Mouse (Mus musculus) granulocyte monocyte progenitor cell, adult 5-6 weeks (primary cell): ENCODE results near the gene Cyp4f18. TPM values are rescaled to one million over a fixed set of nuclear protein-coding genes. Genes with fewer than 3 reads are reported as not detected.
"Not testable (repeated sequence)": the region's sequence is repeated elsewhere in the genome, so short reads cannot be mapped to it uniquely, and the experiment has no call there.

Experiments
- ATAC-seq: replicated peaks from 2 replicates; pipeline ENCODE4 v1.8.0; 2016; ENCODE audit warnings: mild to moderate bottlenecking, moderate TSS enrichment, inconsistent platforms; ENCODE audit not compliant: poor library complexity, severe bottlenecking
- total RNA-seq, 2 experiments: library from RNA; stranded (forward) in 1 of 2; stranded (reverse) in 1 of 2; fragments of 200-712, 200-1000 nt in 1 of 2; fragments of >200 nt in 1 of 2; fragmentation: Nextera tagmentation in 1 of 2; gene quantifications; 2 replicates each; pipeline ENCODE4 v1.2.3; 2014 to 2017

The Cyp4f18 gene
- total RNA-seq, 2 experiments from 2014 or later, result 6.5 to 15.8 TPM

GRCm38 (mm10) chr8:71981456-71981855 lies 28.0 kb downstream of the Cyp4f18 start:
- no peak for ATAC-seq

GRCm38 (mm10) chr8:71981032-71981431 lies 28.4 kb downstream of the Cyp4f18 start:
- peak; percentile 71 for ATAC-seq

DNA sequence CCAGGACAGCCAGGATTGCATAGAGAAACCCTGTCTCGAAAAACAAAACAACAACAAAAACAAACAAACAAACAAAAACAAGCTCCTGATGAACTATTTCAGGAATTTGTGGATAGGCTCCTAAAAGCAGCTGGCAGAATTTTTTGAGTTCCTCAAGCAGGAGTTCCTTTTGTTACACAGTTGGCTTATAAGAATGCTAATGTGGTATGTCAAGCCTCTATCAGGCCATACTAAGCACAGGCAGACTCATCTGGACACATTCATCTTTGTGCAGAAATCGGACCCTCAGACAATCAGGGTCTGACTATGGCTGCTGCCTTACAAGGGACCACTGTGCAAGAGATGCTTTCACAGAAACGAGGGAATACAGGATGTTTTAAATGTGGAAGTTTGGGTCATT lies 35.2 kb downstream of the Cyp4f18 start:
- ATAC-seq, result no peak

DNA sequence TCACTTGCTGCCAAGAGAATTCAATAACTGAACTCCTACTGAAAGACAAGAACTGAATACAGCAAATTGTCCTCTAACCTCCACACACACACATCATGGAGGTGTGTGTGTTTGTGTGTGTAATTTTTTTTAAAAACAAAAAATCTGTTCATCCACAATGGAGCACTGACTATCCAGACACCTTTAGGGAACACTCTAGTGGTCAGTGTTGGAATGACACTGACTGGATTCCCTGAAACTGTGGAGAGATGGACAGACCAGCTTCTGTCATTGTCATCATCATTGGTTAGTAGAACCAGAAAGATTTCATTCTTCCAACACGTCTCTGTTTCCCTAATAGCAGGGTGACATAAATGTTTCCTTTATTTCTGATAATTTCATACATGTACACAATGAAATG lies 37.5 kb downstream of the Cyp4f18 start:
- ATAC-seq, result no peak; the same call in 1 of the 2 replicates

DNA sequence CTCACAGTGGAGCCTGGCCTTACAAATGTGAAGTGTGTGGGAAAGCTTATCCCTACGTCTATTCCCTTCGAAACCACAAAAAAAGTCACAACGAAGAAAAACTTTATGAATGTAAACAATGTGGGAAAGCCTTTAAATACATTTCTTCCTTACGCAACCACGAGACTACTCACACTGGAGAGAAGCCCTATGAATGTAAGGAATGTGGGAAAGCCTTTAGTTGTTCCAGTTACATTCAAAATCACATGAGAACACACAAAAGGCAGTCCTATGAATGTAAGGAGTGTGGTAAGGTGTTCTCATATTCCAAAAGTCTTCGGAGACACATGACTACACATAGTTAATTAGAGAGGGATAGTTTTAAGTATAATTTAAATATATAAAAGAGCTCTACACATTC lies 40.8 kb downstream of the Cyp4f18 start:
- ATAC-seq, result no peak

GRCm38 (mm10) chr8:71968100-71968499 lies 41.3 kb downstream of the Cyp4f18 start:
- ATAC-seq, result no peak

- no peak for ATAC-seq
Observed at GRCm38 (mm10) chr8:71967261-71967660, 42.2 kb downstream of the Cyp4f18 start.

GRCm38 (mm10) chr8:71966411-71966810 lies 43.0 kb downstream of the Cyp4f18 start:
- ATAC-seq, result no peak

- no peak for ATAC-seq
Observed at GRCm38 (mm10) chr8:71965166-71965565, 44.3 kb downstream of the Cyp4f18 start.

DNA sequence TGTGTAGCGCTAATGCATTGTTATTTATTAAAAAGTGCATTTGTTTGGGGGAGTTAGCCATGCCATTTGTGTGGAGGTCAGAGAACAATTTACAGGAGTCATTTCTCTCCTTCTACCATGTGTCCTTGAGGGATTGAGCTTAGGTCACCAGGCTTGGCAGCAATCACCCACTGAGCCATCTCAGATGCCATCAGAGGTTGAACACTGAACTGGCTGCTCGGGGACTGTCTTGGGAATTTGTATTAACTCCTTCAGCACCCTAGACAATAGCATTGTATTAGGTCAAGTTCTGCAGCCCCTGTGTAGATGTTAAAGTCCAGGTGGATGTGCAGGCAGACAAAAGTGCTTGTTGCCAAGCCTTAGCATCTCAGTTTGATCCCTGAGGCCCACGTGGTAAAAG lies 45.4 kb downstream of the Cyp4f18 start:
- no peak for ATAC-seq

GRCm38 (mm10) chr8:71961796-71962195 lies 47.6 kb downstream of the Cyp4f18 start:
- no peak for ATAC-seq

DNA sequence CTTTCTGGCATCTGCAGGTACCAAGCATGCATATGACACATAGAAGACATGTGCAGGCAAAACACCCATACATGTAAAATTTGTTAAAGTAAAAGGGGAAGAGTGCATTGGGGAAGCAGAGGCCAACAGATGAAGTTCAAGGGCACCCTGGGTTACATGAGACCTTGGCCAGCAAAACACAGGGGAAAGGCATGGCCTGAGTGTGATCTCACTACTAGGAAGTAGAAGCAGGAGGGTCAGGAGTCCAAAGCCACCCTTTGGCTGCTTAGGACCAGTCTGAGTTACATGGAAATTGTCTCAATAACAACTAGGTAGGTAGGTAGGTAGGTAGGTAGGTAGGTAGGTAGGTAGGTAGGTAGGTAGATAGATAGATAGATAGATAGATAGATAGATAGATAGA lies 48.9 kb downstream of the Cyp4f18 start:
- ATAC-seq, result no peak

DNA sequence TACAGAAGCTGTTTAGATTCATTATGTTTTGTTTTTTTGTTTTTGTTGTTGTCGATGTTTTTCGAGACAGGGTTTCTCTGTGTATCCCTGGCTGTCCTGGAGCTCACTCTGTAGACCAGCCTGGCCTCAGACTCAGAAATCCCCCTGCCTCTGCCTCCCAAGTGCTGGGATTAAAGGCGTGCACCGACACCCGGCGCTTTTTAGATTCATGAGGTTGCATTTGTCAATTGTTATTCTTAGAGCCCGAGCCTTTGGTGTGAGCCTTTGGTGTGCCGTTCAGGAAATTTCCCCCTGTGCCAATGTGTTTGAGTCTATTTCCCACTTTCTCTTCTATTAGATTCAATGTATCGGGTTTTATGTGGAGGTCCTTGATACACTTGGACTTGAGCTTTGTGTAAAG lies 54.8 kb downstream of the Cyp4f18 start:
- no peak for ATAC-seq

DNA sequence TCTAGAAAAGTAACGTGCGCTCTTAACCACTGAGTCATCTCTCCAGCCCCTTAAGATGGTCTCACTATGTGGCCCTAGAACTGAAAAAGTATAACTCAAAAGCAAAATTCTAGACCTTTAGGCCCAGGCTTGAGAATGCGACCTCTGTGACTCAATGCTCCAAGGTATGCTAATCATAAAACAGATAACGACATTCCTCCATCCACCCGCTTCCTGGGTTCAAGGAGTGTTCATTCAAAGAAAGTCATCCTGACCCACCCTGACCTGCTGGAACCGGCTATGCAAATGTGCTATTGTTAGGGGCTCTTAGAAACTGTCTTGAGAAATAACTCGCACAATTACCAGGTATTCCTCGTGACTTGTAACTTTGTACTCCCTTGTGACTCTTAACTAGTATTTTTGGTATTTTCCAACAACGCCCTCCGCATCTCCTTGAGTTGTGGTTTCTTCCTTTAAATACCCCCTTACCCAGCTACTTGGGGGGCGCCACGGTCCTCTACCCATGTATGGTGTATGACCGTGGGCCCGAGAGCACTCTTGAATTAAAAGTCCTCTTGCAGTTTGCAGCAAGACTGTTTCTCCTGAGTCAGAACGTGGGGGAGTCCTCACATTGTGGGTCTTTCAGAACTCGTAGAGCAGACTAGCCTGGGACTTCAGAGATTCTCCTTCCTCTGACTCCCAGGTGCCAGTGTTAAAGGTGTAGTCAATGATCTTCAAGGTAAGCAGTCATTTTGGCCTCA lies 56.3 kb downstream of the Cyp4f18 start:
- ATAC-seq, result not testable (repeated sequence)

DNA sequence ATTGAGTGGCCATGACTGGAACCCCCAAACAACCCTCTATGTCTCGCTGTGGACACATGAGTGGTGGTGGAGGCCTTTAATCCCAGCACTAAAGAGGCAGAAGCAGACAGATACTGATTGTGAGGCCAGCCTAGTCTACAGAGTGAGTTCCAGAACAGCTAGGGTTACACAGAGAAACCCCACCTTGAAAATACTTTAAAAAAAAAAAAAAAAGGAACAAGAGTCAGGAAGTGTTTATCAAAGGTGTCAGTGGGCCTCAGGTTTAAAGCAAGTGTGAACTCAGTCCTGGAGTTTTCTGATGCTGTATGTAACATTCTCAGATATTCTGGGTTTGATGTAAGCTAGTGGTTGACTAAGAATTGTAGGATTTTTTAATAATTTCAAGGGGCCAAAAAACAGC lies 56.9 kb downstream of the Cyp4f18 start:
- ATAC-seq, result no peak

DNA sequence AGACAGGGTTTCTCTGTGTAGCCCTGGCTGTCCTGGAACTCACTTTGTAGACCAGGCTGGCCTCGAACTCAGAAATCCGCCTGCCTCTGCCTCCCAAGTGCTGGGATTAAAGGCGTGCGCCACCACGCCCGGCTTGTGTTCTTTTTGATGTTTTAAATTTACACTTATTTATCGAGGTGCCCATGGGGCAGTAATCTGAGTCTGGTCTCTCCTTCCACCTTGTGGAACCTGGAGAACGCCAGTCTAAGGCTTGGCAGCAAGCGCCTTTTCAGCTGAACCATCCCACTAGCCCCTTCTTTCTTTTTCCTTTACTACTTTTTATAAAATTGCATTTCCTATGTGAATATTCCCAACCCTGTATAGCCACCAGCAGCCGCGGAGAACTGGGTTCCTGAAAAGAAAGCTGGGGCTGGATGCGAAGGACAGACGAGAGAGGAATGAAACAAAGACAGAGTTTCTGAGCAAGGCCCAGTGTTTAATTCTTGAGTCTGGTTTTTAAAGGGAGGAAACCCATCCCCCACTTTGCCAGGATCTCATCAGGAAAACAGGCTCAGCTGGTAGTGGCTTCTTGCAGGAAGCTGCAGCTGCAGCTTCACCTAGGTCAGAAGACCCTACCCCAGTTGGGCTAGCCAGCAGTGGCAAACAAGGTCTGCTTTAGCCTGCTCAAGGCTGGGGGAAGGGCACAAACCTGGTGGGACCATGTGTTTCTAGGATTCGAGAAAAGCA lies 57.8 kb downstream of the Cyp4f18 start:
- no peak for ATAC-seq

DNA sequence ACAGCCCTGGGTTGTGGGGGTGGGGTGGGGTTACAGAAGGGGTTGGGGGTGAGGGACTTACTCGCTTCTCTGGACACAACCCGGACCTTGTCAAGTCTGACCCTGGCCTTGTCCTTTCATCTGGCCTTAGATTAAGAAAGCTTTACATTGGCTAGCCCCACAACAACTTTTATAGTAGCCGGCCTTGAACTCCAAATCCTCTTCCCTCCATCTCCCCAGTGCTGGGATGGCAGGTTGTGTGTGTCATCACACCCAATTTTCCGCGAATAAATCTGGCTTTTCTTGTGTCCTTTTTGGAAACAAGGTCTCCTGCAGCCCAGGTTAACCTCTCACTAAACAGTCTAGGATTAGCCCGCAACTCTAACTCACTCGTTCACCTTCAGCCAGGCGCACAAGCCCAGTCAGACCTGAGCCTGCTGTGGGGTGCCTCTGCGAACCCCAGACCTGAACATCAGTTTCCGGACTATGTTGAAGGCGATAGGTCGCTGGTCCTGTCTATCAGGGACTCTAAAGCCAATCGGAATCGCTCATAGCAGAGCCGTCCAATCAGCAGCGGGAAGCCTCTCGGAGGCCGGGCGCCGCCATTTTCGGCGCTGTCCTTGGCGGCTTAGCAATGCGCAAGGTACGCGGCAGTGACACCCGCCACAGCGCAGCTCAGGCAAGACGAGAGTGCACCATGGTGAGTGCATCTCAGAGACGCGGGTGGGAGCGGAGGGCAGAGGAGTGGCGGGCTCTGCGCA lies 58.8 kb downstream of the Cyp4f18 start, which contains the start of gene Zfp961:
Gene Zfp961 (plus strand): TSS at position 557 of the 740 bp plus-strand sequence.
- ATAC-seq, result peak; percentile 99

- ATAC-seq, result no peak
Observed at GRCm38 (mm10) chr8:71948624-71949023, 60.8 kb downstream of the Cyp4f18 start.

- peak; percentile 92 for ATAC-seq
Observed at GRCm38 (mm10) chr8:71941776-71942175, 67.7 kb downstream of the Cyp4f18 start.

- ATAC-seq, result peak; percentile 72
Observed at GRCm38 (mm10) chr8:71940293-71941208, 68.9 kb downstream of the Cyp4f18 start.
